Mouse (Mus musculus): ENCODE measurements around the gene Bmp6.

GRCm38 (mm10) chr13:38473497-38473896 is 128.6 kb downstream of the Bmp6 start:
- no peak for TF ChIP-seq GATA1 (IDR thresholded peaks at IDR 0.05; ENCODE audit: borderline replicate concordance, low read length)
- TF ChIP-seq FLI1 (IDR thresholded peaks at IDR 0.05; ENCODE audit: low read length) = no peak
